Mouse (Mus musculus) cerebellum, adult 2 months (tissue): ENCODE measurements around the gene Lamb3.

Experiments used
- CTCF ChIP-seq: fragments of 200-500 bp; IDR thresholded peaks from 2 replicates; pipeline ENCODE4 v1.5.1; 2011; ENCODE audit warnings: low read depth, mild to moderate bottlenecking, control low read depth, low read length, moderate library complexity, borderline replicate concordance; ENCODE audit not compliant: insufficient read depth
- POLR2A ChIP-seq: fragments of 200-500 bp; IDR thresholded peaks from 2 replicates; pipeline ENCODE4 v1.6.1; 2011; ENCODE audit warnings: low read length, control low read depth, borderline replicate concordance; ENCODE audit not compliant: insufficient read depth

DNA sequence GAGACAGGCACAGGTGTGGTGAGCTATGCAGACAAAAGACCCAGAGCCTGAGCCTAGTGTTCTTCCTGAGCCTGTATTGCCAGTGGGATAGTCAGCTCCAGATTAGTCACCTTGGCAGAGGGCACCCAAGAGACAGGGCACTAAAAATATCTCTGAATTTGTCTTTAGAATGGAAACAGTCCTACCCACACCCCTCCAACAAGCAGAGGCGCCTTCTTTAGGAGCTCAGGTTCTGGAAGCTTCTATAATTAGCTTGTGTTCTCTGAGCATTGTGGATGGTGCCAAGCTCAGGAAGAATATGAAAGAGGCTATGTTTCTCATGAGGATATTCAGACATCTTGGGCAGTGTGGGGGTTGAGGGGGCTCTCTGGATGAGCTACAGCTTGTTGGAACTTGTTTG, 125.2 kb downstream of the Lamb3 start:
- TF ChIP-seq CTCF (no peak), POLR2A (no peak)
